Mouse (Mus musculus) testis, adult 2 months (tissue): ENCODE measurements around the gene Rbm4.

Source experiments
- CTCF ChIP-seq: fragments of 200-500 bp; IDR thresholded peaks from 2 replicates; pipeline ENCODE4 v1.5.1; 2012; ENCODE audit warnings: low read depth, mild to moderate bottlenecking, inconsistent platforms, low read length, moderate library complexity; ENCODE audit not compliant: control insufficient read depth, insufficient read depth, insufficient replicate concordance
- POLR2A ChIP-seq: fragments of 200-500 bp; IDR thresholded peaks from 2 replicates; pipeline ENCODE4 v1.6.1; 2012; ENCODE audit warnings: low read depth, mild to moderate bottlenecking, inconsistent platforms, low read length, moderate library complexity; ENCODE audit not compliant: control insufficient read depth

- TF ChIP-seq CTCF (no peak), POLR2A (no peak)
Observed at GRCm38 (mm10) chr19:4836096-4836495, 42.4 kb upstream of the Rbm4 start.
